Mouse (Mus musculus) WW6 (cell line): ENCODE data around the gene Fosl2.
A peak's percentile ranks its signal among the peaks of the same experiment; 100 is the strongest.

Experiments
- DNase-seq: peaks from one replicate; pipeline ENCODE4 v3.0.0-alpha.2; 2013; ENCODE audit warnings: low read depth, low spot score

The Fosl2 gene

DNA sequence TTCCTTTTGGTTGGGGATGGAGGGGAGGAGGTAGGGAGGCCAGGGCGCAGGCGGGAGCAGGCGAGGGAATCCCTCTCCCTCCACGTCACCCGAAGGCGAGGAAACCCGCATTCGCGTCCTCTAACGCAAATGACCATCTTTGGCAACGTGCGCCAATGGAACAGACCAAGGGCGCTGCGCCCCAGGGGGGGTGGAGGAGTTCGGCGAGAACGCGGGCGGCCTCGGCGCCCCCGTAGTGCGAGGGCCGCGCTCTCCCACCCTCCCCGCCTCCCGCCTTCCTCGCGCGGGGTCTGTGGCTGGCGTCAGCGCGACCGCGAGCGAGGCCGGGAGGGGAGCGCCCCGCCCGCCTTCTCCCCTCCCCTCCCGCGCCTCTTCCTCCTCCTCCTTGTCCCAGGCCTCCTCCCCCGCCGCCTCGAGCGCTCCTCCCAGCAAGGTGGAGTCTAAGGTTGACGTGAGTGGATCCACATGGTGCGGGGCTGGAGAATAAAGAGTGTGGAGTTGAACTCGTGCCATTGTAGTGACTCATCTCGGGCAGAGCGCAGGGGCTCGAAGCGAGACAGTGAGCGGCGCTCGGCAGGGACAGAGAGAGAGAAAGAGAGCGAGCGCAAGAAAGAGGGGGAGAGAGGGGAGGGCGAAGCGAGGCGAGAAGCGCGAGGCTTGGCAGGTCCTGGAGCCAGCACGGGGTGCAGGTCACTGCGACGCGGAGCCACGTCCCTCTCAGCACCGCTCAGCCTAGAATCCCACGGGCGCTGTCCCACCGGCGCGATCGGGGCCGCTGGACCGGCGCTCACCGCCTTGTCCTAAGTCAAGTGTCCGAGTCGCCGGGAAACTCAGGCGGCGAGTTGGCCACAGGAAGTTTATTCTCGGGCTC lies at the start of gene Fosl2:
Gene Fosl2, plus strand, starts transcription at position 466 of the 871 bp plus-strand sequence.
- DNase-seq = peak; percentile 82

DNA sequence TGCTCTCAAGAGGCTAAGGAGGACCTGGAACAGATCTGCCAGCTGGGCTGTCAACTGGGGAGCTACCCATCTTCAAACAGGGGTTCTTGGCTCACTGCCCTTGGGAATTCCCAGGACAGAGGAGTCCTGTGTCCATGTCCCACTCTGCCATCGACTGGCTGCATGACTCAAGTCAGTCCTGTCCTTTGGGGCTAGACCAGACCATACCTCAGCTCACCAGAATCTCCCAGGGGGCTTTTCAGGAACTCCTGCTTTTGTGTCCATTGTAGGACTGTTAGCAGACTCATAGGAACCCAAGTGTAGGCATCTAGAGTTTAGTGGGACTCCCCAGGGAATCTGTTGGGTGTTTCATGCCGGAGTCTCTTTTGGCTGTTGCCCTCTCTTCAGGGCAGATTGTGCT lies 49.6 kb upstream of the Fosl2 start:
- no peak for DNase-seq

DNA sequence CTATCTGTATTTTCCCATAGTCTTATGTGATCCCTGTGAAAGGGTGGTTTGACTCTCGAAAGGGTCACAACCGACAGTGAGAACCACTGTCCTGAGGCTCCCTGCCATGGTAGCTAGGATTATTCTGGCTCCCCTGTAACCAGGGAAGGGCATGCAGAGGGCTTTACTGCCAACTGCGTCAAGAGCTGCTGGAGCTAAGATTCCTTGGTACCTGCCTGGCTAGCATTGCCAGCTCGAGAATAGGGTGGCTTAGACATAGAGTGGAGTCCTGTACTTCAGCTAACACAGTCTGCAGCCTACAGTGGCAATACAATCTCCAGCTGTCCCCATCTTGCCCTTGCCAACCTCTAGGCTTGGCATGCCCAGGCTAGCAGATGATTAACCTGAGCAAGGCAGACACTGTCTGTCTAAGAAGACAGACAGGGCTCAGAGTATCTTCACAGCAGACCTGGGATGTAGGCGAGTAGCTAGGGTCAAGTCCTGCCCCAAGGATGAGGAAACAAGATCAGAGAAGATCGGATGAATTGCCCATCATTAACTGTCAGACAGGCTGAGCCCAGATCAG lies 49.0 kb upstream of the Fosl2 start:
- DNase-seq = no peak

DNA sequence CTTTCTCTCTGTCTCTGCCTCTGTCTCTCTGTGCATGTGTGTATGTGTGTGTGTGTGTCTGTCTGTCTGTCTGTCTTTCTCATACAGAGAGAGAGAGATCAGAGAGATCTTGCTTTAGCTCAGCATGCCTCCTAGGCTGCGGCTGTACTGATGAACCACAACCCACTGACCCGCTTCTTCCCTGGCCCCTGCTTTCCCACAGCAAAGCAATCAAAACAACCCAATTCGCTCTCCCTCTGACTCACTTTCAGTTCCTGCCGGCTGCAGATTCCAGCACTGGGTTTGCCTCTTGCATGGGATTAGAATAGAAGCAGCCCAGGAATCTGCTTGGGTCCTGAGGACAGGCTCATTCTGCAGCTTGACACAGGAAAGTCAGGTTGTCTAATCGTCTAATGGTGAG lies 46.1 kb upstream of the Fosl2 start:
- no peak for DNase-seq

DNA sequence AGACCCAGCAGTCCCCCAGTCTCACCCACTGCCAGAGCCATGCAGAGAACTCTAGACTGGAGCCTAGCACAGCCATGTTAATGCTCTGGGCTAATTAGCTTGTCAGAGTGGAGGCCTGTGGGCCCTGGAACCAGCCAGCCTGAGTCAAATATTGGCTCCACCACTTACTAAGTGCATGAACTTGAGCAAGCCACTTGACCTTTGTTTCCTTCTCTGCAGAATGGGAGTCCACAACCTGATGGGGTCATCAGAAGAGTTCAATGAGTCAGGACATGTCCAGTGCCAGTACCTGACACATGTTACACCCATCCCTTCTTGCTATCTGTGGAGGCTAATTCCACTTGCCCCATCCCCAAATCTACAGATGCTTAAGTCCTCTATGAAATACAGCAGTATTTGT lies 43.3 kb upstream of the Fosl2 start:
- no peak for DNase-seq

DNA sequence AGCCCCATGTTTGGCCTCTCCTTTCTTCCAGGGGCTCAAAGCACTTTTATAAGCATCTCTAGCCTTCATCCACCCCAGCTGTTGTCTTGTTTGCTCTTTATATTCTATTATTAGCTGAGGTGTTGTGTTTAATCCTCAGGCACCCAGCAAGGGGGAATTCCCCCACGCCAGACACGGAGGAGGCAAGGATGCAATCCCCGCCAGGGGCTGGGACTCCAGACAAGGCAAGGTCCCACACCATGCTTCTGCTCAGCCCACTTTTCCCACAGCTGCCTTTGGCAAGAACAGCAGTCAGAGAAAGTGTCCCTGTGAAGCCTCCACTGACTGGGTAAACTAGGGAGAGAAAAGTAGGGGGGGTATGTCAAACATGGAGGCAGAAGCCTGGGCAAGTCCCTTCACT lies 36.9 kb upstream of the Fosl2 start:
- DNase-seq = no peak

DNA sequence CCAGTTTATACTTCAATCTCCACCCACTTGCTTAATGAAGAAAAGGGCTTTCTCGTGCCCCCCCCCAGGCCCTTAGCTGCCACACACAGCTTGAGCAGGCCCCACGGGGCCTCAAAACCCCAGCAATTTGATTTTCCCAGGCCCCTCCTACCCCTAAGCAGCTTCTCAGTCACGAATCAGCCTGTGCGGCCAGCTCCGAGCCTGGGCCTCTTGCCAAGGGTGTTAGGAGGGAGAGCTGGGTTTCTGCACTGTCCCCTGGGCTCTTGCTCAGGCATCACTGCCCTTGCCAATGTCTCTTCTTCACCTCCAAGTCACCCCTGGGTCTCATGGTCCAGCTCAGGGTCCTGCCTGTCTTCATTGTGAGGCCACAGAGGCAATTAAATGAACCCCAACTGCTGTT lies 33.1 kb upstream of the Fosl2 start:
- no peak for DNase-seq

DNA sequence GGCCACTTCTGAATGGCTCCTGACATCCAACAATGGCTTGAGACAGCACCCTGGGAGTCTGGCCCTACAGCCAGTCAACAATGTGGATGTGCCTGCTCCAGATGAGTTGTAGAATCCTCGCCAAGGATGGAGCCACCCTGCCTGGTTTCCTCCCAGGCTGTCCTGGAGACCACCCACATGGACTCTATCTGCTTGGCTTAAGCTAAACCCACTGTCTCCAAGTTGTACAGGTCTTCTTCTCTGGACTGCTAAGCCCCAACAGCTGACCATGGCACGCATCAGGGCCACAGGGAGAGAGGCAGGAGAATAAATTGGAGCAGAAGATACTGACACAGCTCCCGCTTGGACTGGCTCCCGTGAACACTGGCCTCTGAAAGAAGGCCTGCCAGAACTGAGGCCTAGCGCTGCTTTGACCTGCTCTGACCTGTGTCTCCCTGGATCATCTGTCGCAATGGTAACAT lies 32.6 kb upstream of the Fosl2 start:
- DNase-seq = no peak

DNA sequence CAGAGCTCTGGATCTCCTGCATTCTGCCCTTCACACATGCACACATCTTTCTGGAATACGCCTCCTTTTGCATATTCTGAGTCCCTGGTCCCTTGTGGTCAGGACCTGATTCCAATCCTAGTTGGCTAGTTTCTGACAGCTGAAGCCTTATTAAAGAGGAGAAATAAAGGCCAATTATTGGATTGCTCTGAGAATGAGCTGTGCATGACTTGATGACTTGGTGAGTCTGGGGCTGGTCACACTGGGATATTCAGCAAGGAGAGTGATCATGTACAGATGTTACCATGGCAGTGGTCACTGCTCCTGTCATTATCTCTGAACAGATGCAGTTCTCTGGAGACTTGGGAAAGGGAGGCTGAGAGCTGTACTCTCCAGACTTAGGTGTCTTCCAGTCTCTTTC lies 32.1 kb upstream of the Fosl2 start:
- no peak for DNase-seq

DNA sequence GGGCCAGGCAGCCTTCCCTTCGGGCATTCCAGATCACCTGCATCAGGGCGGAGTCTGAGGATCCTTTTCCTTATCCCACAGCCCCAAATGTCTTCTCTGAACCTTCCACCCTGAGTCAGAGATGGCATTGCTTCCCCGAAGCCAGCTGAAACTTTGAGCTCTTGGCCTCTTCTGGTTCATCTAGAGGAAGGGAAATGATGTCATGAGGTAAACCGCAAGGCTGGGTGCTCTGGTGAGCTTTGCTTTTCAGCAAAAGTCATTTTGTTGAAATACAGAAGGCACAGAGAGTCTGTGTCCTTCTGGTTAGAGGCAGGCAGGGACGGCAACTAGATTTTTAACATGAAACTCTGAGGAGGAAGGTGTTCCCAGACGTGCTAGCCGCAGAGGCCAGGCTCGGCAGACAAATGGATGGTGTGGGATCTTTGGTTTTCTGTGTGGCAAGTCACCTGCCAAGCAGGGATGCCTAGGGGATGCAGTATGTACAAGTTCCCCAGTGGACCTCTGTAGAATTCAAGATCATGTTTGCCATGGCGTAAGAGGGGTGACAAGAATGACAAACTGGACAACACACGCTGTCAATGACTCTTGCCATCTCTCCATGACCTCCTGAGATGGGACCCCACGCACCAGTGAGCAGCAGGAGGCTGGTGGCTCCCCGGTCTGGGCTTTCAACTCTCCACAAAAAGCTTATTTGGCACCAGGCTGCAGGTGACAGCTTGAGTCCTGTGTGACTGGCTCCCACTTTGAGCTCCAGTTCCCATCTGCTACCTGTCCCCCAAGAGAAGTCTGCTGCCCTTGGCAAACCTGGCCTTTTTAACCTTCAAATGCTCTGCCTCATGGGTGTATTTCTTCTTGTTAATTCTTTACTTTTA lies 31.2 kb upstream of the Fosl2 start:
- DNase-seq = no peak

DNA sequence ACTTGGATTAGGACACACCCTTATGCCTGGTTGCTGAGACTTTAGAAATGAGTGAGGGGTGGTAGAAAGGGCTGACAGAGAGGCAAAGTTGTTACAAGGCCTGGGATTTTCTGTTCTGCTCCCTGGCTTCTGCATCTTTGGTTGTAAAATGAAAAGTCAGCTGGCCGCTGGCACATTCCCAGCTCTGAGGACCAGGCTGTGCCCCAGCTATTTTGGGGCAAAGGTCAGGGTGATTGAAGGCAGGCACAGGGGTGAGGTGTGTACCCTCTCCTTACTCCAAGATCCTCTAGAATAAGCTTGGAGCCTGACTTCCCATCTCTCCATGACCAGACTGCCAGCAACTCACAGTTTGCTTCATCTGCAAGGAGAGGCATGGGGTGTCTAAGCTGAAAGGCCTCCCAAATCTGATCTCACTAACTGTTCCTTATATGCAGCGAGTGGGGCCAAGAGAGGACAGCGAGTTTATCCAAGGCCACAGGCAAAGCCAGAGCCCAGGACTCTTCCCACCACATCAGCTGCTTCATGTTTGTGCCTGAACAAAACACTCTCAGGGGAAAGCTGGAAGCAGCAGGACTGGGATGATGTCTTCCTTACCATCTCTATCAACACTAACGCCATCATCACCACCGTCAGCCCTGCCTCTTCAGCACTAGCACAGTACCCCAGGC lies 29.0 kb upstream of the Fosl2 start:
- DNase-seq = no peak

DNA sequence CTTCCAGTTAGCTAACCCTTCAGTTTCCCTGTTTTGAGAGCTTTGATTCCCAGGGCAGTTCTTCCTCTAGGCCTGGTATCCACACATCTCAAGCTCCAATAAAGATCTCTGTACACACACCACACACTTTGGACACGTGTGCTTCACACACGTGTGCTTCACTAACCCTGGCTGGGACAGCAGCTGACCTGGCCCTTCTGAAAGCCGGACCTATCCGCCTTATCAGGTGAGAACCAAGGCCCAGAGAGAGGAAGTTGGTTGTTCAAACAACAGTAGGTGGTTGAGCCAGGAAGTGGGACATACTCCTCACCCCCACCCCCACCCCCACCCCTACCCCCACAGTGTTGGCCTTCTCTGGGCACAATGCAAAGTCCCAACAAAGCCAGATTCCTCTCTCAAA lies 24.9 kb upstream of the Fosl2 start:
- DNase-seq = no peak

DNA sequence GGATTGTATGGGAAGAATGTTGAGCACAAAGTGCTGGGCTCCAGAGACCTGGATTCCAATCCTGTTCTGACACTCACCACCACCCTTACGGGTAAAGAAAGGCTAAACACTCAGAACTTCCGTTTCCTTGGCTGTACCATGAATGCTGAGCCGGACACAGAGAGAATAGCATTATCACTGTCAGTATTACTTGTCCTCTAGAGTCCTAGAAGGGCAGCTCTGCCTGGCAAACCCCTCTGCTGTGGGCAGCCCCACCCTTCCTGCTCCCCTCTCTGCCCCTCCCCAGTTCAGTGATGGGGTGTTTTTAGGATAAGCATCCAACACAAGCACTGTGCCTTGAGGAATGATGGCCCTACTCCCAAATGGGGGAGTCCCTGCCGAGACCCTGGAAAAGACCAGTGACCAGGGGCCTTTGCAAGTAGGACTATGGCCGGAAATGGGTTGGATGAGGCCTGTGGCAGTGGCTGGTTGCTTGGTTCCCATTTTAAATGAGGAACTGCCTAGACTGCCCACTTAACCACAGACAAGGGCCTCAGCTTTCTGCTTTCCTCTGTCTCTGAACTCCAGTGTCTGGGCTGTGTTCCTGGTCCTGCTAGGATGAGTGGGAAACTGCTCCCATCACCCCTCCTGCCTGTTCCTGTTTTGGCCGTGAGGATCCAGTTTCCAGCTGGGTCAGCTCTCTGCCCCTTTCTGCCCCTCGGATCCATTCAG lies 23.2 kb upstream of the Fosl2 start:
- DNase-seq = no peak

DNA sequence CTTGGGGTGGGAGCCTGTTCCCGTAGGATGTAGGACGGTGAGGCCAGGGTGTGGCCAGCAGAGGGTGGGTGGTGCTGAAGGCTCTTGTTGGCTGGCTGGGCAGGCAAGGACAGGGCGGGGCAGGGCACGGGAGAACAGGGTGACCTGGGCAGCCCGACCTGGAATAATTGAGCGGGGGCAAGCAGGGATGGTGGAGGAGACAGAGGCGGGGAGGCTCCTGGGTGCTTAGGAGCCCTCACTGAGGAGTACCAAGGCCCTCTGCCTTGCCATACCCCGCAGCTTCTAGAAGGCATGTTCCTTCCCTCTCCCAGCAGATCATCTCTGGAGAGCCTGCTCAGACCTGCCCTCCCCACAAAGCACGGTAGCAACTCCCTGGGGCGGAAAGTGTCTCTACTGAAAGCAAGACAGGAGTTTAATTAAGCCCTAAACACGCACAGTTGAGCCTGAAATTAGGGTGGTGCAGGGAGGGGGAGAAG lies 14.7 kb upstream of the Fosl2 start:
- no peak for DNase-seq

DNA sequence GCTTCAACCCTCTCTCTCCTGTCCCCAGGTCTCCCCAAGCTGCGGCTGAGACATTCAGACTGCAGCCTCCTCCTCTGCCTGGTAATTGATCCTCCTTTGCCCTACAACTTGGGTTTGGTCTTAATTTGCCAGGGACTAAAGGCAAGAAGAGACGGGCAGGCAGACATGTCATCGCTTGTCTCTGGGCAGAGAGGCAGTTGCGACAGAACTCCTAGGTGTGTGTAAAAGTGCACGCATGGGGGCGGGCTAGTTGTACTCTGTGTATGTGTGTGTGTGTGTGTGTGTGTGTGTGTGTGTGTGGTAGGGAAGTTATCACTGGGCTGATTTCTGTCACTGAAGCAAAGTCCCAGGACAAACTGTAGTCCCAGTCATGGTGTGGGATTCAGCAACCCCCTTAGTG lies 13.7 kb upstream of the Fosl2 start:
- DNase-seq = no peak

DNA sequence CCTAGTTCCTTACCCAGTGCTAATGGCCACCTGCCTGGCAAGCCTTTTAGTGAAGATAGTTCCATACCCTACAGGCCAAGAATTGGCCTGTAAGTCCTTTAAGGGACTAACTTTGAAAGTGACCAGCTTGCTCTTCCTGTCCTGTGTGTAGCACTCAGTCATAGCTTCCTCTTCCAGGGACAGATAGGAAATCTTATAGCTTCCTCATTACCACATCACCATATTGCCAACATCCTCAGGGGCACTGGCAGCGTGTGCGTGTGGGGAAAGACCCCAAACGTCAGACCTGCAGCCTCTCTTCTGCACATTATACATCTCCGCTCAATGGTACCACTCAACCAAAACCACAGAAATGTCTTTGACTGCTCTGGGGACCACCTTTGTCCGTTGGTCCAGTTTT lies 13.2 kb upstream of the Fosl2 start:
- no peak for DNase-seq

DNA sequence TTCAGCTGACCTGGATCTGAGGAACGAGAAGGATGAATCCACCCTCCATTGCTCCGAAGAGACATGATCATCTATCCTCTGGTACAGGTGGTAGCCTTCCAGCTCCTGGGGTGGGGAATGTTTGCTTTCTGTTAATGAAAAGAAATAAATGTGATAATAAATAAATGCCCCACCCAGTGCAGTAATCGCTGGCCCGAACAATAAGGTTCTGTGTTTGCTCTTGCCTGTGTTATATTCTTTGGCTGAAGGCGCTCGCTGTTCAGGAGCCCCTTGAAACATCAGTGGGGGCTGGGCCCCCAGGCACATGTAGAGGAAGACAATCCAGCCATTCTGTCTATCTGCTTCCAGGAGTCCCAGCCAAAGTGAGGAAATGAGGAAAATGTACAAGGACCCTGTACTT lies 10.6 kb upstream of the Fosl2 start:
- no peak for DNase-seq

DNA sequence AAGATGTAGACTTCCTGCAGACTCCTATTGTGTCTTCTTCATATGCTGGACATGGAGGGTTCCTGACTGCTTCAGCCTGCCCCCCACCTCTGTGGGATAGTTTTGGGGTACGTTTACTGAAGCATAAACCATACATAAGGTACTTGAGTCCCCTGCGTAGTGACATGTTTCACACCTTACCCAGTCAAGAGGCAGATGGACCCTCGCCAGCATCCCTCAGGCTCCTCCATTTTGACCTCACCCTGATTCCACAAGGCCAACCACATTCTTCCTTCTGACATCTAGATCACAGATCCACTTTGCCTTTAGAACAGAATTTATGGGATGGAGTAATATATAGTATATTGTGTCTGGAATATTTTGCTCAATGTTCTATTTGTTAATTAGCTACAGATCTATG lies 8.4 kb upstream of the Fosl2 start:
- DNase-seq = no peak

DNA sequence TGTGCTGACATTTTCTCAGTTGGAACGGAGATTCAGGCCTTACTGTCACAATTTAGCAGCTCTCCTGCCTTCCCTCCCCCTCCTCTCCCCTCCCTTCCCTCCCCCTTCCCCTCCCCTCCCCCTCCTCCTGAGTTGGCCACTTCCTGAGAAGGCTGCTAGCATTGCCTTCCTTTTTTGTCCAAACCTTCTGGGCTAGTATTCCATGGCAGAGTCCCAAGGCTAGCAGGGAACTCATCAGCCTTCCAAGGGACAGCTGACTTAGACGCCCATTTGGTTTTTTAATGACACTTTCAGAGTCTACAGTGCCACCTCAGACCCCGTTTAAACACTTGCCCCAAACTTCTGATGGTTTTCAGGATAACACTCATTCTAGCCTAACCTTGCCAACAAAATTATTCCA lies 7.7 kb upstream of the Fosl2 start:
- no peak for DNase-seq

DNA sequence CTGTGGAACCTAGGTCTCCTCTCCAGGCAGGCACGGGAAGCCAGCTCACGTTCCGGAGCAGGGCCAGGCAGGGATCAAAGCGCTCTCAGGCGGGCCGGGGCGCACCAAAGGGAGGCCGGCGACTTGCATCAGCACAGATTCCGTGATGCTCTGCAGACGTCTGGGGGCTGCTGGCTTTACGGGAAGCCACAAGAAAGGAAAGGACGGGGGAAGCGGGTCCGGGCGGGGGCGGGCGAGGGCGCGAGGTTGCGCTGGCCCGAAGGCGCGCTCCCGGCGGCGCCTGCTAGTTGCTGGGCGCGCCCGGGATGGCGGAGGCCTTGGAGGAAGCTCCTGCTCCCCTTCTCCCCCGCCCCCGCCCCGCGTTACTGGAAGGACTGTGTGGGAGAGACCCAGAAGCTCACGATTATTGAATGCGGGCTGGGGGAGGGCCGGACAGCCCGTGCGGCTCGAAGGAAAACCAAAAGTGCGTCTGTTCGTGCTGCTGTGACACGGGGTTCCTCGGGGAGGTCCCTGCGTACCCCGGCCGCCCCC lies 2.6 kb upstream of the Fosl2 start:
- DNase-seq = no peak

DNA sequence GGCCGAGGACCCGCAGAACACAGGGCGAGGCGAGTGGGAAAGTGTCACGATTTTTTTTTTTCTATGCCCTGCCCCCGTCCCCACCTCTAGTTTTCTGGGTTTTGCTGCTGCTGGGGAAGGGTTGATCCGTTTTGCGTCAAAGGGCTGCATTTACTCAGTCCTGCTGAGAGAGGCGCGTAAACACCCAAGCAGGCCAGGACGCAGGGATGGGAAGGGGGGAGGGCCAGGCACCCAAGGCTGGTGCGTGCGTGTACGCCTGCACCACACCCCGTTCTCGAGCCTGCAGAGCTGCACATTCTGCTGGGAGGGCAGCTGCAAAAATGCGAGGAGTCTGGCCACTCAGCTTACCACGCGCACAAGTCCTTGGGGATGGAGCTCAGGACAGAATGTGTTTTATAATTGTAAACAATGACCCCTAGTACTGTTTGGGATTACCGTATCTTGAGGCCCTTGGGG lies 2.0 kb upstream of the Fosl2 start:
- no peak for DNase-seq
